Mouse (Mus musculus): ENCODE measurements around the gene Hk3. TPM values are rescaled to one million over a fixed set of nuclear protein-coding genes. Genes with fewer than 3 reads are reported as not detected.

The Hk3 gene
- 0.72 and 1.0 TPM in 2 replicates for polyA plus RNA-seq (2014; fragmentation: Nextera tagmentation; extraction: Ambion mirVana)

DNA sequence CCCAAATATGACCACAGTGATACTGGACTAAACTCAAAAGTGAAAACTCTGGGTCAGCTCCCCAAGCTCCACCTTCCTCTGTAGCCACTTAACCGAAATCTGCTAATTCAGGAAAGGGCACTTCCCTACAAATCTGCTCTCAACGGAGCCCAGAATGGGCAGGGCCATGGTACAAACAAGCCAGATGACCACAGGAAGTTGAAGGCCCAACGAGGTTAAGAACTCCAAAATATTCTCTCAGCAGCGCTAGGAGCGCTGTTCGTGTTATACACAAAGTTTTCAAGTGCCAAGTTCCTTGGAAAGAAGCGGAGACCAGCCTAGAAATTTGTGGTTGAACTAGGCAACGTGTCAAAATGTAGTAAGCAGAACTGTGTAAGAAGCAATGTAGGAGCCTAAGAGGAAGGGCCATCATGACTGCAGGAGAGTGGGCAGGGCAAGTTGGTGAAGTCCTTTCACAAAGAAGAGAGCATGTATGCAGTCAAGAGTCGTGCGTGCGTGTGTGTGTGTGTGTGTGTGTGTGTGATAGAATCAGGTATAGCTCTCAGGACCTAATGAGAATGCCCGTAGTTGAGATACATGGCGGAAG lies at the start of gene Hk3:
TSS of gene Hk3 (minus strand) at position 192 of the 586 bp plus-strand sequence.
- no peaks in the 10 kb centered on the region for H3K9me3 ChIP-seq (ENCODE audit: control insufficient read depth, low read length)
- WGBS, result 83% methylated on average over 13 of the region's 13 CpGs
- no peak within 1 kb of the TSS for H3K27ac ChIP-seq (replicated peaks in 1 of 2; ENCODE audit: control insufficient read depth in 1 of 2, insufficient read depth in 1 of 2, low read depth in 2 of 2, low read length in 2 of 2)
- ATAC-seq (ENCODE audit: insufficient number of reproducible peaks, insufficient read depth, low FRiP score, low read depth), result no peak
- no peaks in the 10 kb centered on the region for H3K36me3 ChIP-seq (ENCODE audit: control insufficient read depth, insufficient read depth, low read length)
- H3K4me2 ChIP-seq (ENCODE audit: low read length), result no peak within 1 kb of the TSS
- no peak within 1 kb of the TSS for H3K4me3 ChIP-seq (ENCODE audit: control insufficient read depth in 1 of 2, insufficient read depth in 1 of 2, low read depth in 1 of 2, low read length in 2 of 2)
- no peak within 1 kb of the TSS for H3K9ac ChIP-seq (ENCODE audit: low read length)
- H3K4me1 ChIP-seq (ENCODE audit: control insufficient read depth in 2 of 2, insufficient read depth in 2 of 2, low read length in 2 of 2), result peaks cover 2 to 4% of the 10 kb centered on the region in 2 experiments; a peak in 3 of 4 replicates
- no peaks in the 10 kb centered on the region; the same call in 1 of the 2 replicates for H3K27me3 ChIP-seq (ENCODE audit: control insufficient read depth, insufficient read depth, low read length)

DNA sequence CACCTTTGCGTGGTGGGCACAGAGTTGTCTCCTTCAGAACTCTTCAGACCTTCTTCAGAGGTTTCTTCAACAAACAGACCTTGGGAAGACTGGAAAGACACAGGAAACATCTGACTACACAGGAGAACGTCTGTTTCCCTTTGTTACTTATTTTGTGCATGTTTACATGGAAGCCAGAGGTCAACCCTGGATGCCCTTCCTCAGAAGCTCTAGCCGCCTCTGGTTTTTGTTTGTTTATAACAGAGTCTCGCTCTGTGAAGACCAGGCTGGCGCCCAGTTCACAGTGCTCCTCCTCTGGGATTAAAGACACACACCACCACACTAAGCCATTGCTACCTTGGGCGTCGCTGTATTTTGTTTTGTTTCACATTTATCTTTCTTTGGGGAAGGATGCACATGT lies 48.5 kb upstream of the Hk3 start:
- Histone ChIP-seq H3K9me3 (ENCODE audit: control insufficient read depth, low read length) (no peaks in the 10 kb centered on the region), H3K36me3 (ENCODE audit: control insufficient read depth, insufficient read depth, low read length) (0 out of 2 replicates have a peak, but pooled peaks cover 7% of the 10 kb centered on the region), H3K4me3 (ENCODE audit: control insufficient read depth in 1 of 2, insufficient read depth in 1 of 2, low read depth in 1 of 2, low read length in 2 of 2) (no peak overlapping the region), H3K27ac (replicated peaks in 1 of 2; ENCODE audit: control insufficient read depth in 1 of 2, insufficient read depth in 1 of 2, low read depth in 2 of 2, low read length in 2 of 2) (no peak overlapping the region), H3K9ac (ENCODE audit: low read length) (no peak overlapping the region), H3K4me1 (ENCODE audit: control insufficient read depth in 2 of 2, insufficient read depth in 2 of 2, low read length in 2 of 2) (no peaks in the 10 kb centered on the region), H3K4me2 (ENCODE audit: low read length) (no peak overlapping the region), H3K27me3 (ENCODE audit: control insufficient read depth, insufficient read depth, low read length) (no peaks in the 10 kb centered on the region)
- 65% methylated on average over 7 of the region's 7 CpGs for WGBS
- no peak for ATAC-seq (ENCODE audit: insufficient number of reproducible peaks, insufficient read depth, low FRiP score, low read depth)

DNA sequence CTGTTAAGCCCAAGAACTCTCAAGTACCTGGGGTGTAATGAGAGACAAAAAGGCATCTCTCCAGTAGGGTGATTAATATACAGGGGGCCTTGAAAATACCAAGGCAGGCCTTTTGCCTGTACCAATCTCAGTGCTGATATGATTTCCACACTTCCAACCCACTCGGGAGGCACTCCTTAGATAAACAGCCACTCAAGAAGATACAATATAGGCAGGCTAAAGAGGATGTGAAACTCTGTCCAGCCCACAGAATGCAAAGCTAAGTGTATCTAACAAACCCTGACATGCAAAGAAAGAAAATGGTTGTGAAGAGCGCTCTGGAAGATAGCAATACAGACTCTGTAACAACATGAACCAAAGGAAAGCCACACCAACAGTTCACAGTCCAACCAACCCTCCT lies 42.1 kb upstream of the Hk3 start:
- 55% methylated on average over 2 of the region's 2 CpGs for WGBS
- Histone ChIP-seq H3K9ac (ENCODE audit: low read length) (no peak overlapping the region), H3K4me2 (ENCODE audit: low read length) (no peak overlapping the region), H3K27ac (replicated peaks in 1 of 2; ENCODE audit: control insufficient read depth in 1 of 2, insufficient read depth in 1 of 2, low read depth in 2 of 2, low read length in 2 of 2) (no peak overlapping the region), H3K9me3 (ENCODE audit: control insufficient read depth, low read length) (no peaks in the 10 kb centered on the region), H3K27me3 (ENCODE audit: control insufficient read depth, insufficient read depth, low read length) (no peaks in the 10 kb centered on the region), H3K4me1 (ENCODE audit: control insufficient read depth in 2 of 2, insufficient read depth in 2 of 2, low read length in 2 of 2) (no peaks in the 10 kb centered on the region), H3K4me3 (ENCODE audit: control insufficient read depth in 1 of 2, insufficient read depth in 1 of 2, low read depth in 1 of 2, low read length in 2 of 2) (no peak overlapping the region), H3K36me3 (ENCODE audit: control insufficient read depth, insufficient read depth, low read length) (peaks cover 15% of the 10 kb centered on the region; the same call in 1 of the 2 replicates)
- no peak for ATAC-seq (ENCODE audit: insufficient number of reproducible peaks, insufficient read depth, low FRiP score, low read depth)

DNA sequence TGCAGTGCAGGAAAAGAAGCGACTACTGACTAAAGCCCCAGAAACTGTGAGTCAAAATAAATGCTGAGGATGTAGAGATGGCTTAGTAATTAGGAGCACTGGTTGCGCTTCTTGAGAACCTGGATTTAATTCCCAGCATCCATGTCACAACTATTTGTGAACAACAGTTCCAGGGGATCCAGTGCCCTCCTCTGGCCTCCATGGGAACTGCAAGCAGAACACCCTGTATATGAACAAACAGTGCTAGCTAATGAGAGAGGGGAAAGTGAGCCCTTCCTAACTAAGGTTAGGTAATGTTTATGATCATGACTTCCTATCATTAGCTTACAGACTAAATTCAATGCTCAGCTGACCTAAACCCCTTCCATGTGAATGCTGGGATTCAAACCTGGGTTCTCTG lies 36.9 kb upstream of the Hk3 start:
- H3K4me2 ChIP-seq (ENCODE audit: low read length), result no peak overlapping the region
- H3K4me3 ChIP-seq (ENCODE audit: control insufficient read depth in 1 of 2, insufficient read depth in 1 of 2, low read depth in 1 of 2, low read length in 2 of 2), result no peak overlapping the region
- no peak for ATAC-seq (ENCODE audit: insufficient number of reproducible peaks, insufficient read depth, low FRiP score, low read depth)
- WGBS, result 95% methylated on average over 2 of the region's 2 CpGs
- H3K4me1 ChIP-seq (ENCODE audit: control insufficient read depth in 2 of 2, insufficient read depth in 2 of 2, low read length in 2 of 2), result no peaks in the 10 kb centered on the region
- no peaks in the 10 kb centered on the region for H3K9me3 ChIP-seq (ENCODE audit: control insufficient read depth, low read length)
- no peak overlapping the region for H3K27ac ChIP-seq (replicated peaks in 1 of 2; ENCODE audit: control insufficient read depth in 1 of 2, insufficient read depth in 1 of 2, low read depth in 2 of 2, low read length in 2 of 2)
- peaks cover 30% of the 10 kb centered on the region for H3K36me3 ChIP-seq (ENCODE audit: control insufficient read depth, insufficient read depth, low read length)
- no peak overlapping the region for H3K9ac ChIP-seq (ENCODE audit: low read length)
- H3K27me3 ChIP-seq (ENCODE audit: control insufficient read depth, insufficient read depth, low read length), result no peaks in the 10 kb centered on the region

DNA sequence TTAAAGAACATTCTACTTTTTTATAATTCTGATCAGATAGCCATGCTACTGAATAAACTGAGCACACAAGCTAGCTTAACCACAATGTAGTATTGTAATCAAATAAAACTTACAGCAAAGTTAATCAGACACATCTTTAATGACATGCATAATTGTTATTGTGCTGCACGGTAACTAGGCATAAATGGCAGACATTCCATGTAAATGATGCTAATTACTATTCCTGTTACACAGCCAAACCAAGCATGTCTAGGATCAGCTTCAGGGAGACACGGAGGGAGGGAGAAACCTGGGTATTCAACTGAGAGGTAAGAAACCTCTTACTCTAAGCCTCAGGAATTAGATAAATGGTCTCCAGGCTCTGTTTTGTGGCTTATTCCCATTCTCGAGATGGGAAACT lies 26.5 kb upstream of the Hk3 start:
- Histone ChIP-seq H3K36me3 (ENCODE audit: control insufficient read depth, insufficient read depth, low read length) (peaks cover 24% of the 10 kb centered on the region), H3K4me1 (ENCODE audit: control insufficient read depth in 2 of 2, insufficient read depth in 2 of 2, low read length in 2 of 2) (no peaks in the 10 kb centered on the region), H3K9me3 (ENCODE audit: control insufficient read depth, low read length) (no peaks in the 10 kb centered on the region), H3K27ac (replicated peaks in 1 of 2; ENCODE audit: control insufficient read depth in 1 of 2, insufficient read depth in 1 of 2, low read depth in 2 of 2, low read length in 2 of 2) (no peak overlapping the region), H3K27me3 (ENCODE audit: control insufficient read depth, insufficient read depth, low read length) (no peaks in the 10 kb centered on the region), H3K4me3 (ENCODE audit: control insufficient read depth in 1 of 2, insufficient read depth in 1 of 2, low read depth in 1 of 2, low read length in 2 of 2) (no peak overlapping the region), H3K9ac (ENCODE audit: low read length) (no peak overlapping the region), H3K4me2 (ENCODE audit: low read length) (no peak overlapping the region)
- no peak for ATAC-seq (ENCODE audit: insufficient number of reproducible peaks, insufficient read depth, low FRiP score, low read depth)
- WGBS, result 73% methylated on average over 3 of the region's 3 CpGs

DNA sequence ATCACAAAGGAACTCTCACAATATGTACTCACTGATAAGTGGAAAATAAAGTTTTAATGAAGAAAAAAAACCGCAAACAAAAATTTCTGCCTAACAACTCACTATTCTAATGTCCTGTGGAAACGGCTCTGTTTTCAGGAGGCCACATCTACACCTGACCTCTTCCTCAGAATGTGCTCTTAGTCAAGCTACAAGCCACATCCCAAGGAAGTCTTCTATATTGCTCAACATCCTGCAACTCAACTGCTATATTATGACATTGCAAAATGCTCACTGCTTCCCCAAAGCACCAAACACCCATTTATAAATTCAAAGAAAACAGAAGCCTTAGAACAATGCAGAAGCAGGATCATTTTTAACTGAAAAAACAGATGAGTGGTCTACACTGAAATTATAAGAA lies 18.8 kb upstream of the Hk3 start:
- H3K9me3 ChIP-seq (ENCODE audit: control insufficient read depth, low read length), result no peaks in the 10 kb centered on the region
- H3K27me3 ChIP-seq (ENCODE audit: control insufficient read depth, insufficient read depth, low read length), result no peaks in the 10 kb centered on the region
- WGBS, result 81% methylated on average over 2 of the region's 2 CpGs
- no peaks in the 10 kb centered on the region for H3K4me1 ChIP-seq (ENCODE audit: control insufficient read depth in 2 of 2, insufficient read depth in 2 of 2, low read length in 2 of 2)
- H3K27ac ChIP-seq (replicated peaks in 1 of 2; ENCODE audit: control insufficient read depth in 1 of 2, insufficient read depth in 1 of 2, low read depth in 2 of 2, low read length in 2 of 2), result no peak overlapping the region
- ATAC-seq (ENCODE audit: insufficient number of reproducible peaks, insufficient read depth, low FRiP score, low read depth), result no peak
- no peak overlapping the region for H3K4me3 ChIP-seq (ENCODE audit: control insufficient read depth in 1 of 2, insufficient read depth in 1 of 2, low read depth in 1 of 2, low read length in 2 of 2)
- H3K9ac ChIP-seq (ENCODE audit: low read length), result no peak overlapping the region
- H3K4me2 ChIP-seq (ENCODE audit: low read length), result no peak overlapping the region
- peaks cover 19% of the 10 kb centered on the region for H3K36me3 ChIP-seq (ENCODE audit: control insufficient read depth, insufficient read depth, low read length)

- Histone ChIP-seq H3K4me2 (ENCODE audit: low read length) (no peak overlapping the region), H3K27ac (replicated peaks in 1 of 2; ENCODE audit: control insufficient read depth in 1 of 2, insufficient read depth in 1 of 2, low read depth in 2 of 2, low read length in 2 of 2) (no peak overlapping the region), H3K9me3 (ENCODE audit: control insufficient read depth, low read length) (no peaks in the 10 kb centered on the region), H3K9ac (ENCODE audit: low read length) (no peak overlapping the region), H3K4me1 (ENCODE audit: control insufficient read depth in 2 of 2, insufficient read depth in 2 of 2, low read length in 2 of 2) (peaks cover 2 to 4% of the 10 kb centered on the region in 2 experiments; a peak in 3 of 4 replicates), H3K4me3 (ENCODE audit: control insufficient read depth in 1 of 2, insufficient read depth in 1 of 2, low read depth in 1 of 2, low read length in 2 of 2) (no peak overlapping the region), H3K36me3 (ENCODE audit: control insufficient read depth, insufficient read depth, low read length) (peaks cover 17% of the 10 kb centered on the region), H3K27me3 (ENCODE audit: control insufficient read depth, insufficient read depth, low read length) (no peaks in the 10 kb centered on the region)
- WGBS, result 91% methylated on average over 2 of the region's 2 CpGs
- ATAC-seq (ENCODE audit: insufficient number of reproducible peaks, insufficient read depth, low FRiP score, low read depth), result no peak
These were observed 3.0 kb upstream of the Hk3 start for GRCm38 (mm10) chr13:55024215-55024614.

DNA sequence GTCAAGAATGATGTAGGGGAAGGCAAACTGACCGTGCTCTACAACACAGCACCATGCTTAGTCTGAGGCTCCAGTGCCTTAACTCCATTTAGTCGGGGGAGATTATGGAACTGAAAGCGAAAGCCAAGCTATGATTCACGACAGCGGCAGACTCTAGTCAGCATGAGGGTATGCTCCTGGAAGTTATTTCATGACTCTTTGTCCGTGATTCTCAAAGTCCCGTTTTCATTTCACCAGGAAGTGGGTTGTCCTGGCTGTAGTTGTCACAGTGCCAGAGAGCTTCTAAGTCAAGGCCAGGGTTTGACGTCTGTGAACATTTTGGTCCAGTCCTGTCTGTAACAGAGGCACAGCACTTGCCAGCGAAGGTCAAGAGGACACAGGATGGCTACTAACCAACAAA lies 1.5 kb upstream of the Hk3 start:
- Histone ChIP-seq H3K36me3 (ENCODE audit: control insufficient read depth, insufficient read depth, low read length) (peaks cover 2% of the 10 kb centered on the region; the same call in 1 of the 2 replicates), H3K9ac (ENCODE audit: low read length) (no peak overlapping the region), H3K4me1 (ENCODE audit: control insufficient read depth in 2 of 2, insufficient read depth in 2 of 2, low read length in 2 of 2) (peaks cover 2 to 4% of the 10 kb centered on the region in 2 experiments; a peak in 3 of 4 replicates), H3K27ac (replicated peaks in 1 of 2; ENCODE audit: control insufficient read depth in 1 of 2, insufficient read depth in 1 of 2, low read depth in 2 of 2, low read length in 2 of 2) (no peak overlapping the region), H3K4me2 (ENCODE audit: low read length) (no peak overlapping the region), H3K27me3 (ENCODE audit: control insufficient read depth, insufficient read depth, low read length) (no peaks in the 10 kb centered on the region), H3K4me3 (ENCODE audit: control insufficient read depth in 1 of 2, insufficient read depth in 1 of 2, low read depth in 1 of 2, low read length in 2 of 2) (no peak overlapping the region), H3K9me3 (ENCODE audit: control insufficient read depth, low read length) (no peaks in the 10 kb centered on the region)
- 54% methylated on average over 9 of the region's 9 CpGs for WGBS
- no peak for ATAC-seq (ENCODE audit: insufficient number of reproducible peaks, insufficient read depth, low FRiP score, low read depth)

Data from heart, embryonic 14.5 days (tissue).